Mouse (Mus musculus) stomach, postnatal 0 days (tissue): Measurements from ENCODE around the gene Pax7. TPM values are rescaled to one million over a fixed set of nuclear protein-coding genes. Genes with fewer than 3 reads are reported as not detected.

Experiments used
- ATAC-seq: fragments of 200-750 bp; cut with Nextera tagmentation; 2 replicates; pipeline ENCODE4 v1.8.0; 2017; ENCODE audit not compliant: low FRiP score, low TSS enrichment
- DNase-seq: peaks from one replicate; pipeline ENCODE4 v3.0.0-alpha.2; 2016; ENCODE audit warnings: low spot score
- H3K27ac ChIP-seq: fragments of 300-500 bp; sonication (generic); replicated peaks from 2 replicates; pipeline ENCODE4 v1.5.1; 2014; ENCODE audit warnings: mild to moderate bottlenecking, control low read depth
- H3K27me3 ChIP-seq: fragments of 300-500 bp; sonication (generic); 2 replicates; pipeline ENCODE4 v1.6.1; 2014; ENCODE audit warnings: low read length; ENCODE audit not compliant: control insufficient read depth, insufficient read depth
- H3K36me3 ChIP-seq: fragments of 300-500 bp; sonication (generic); 2 replicates; pipeline ENCODE4 v1.6.1; 2014; ENCODE audit warnings: low read length, mixed read lengths; ENCODE audit not compliant: control insufficient read depth, insufficient read depth
- H3K4me1 ChIP-seq: fragments of 300-500 bp; sonication (generic); replicated peaks from 2 replicates; pipeline ENCODE4 v1.6.1; 2014; ENCODE audit warnings: antibody characterized with exemption; ENCODE audit not compliant: control insufficient read depth, insufficient read depth
- H3K4me2 ChIP-seq: fragments of 300-500 bp; sonication (generic); replicated peaks from 2 replicates; pipeline ENCODE4 v1.6.1; 2014; ENCODE audit warnings: low read depth, mild to moderate bottlenecking, control low read depth, moderate library complexity
- H3K4me3 ChIP-seq: fragments of 300-500 bp; sonication (generic); 2 replicates; pipeline ENCODE4 v1.5.1; 2014; ENCODE audit warnings: low read depth, low read length, control low read depth
- H3K9ac ChIP-seq: fragments of 300-500 bp; sonication (generic); 2 replicates; pipeline ENCODE4 v1.6.1; 2014; ENCODE audit warnings: mild to moderate bottlenecking, low read length, control low read depth, mixed read lengths
- H3K9me3 ChIP-seq: fragments of 300-500 bp; sonication (generic); 2 replicates; pipeline ENCODE4 v1.6.1; 2016; ENCODE audit warnings: low read length; ENCODE audit not compliant: control insufficient read depth
- CTCF ChIP-seq: IDR thresholded peaks from 2 replicates; pipeline ENCODE4 v1.5.1; 2016; ENCODE audit warnings: antibody characterized with exemption, low read depth, mild to moderate bottlenecking, moderate library complexity
- EP300 ChIP-seq: optimal IDR thresholded peaks from 2 replicates; pipeline ENCODE3; 2016; ENCODE audit warnings: antibody characterized with exemption
- WGBS: fragments of 180-500 bp; shearing (Covaris S2); extraction: QIAGEN DNeasy Blood & Tissue Kit; methylation state at CpG from one replicate; pipeline ENCODE4 v1.1.7; 2014; 5-methylcytosine and 5-hydroxymethylcytosine counted together
- polyA plus RNA-seq: library from polyadenylated mRNA; unstranded; fragments of >200 nt; fragmentation: Nextera tagmentation; extraction: Ambion mirVana; gene quantifications from 2 replicates; pipeline ENCODE4 v1.2.1, GENCODE M21; 2015

The Pax7 gene
- polyA plus RNA-seq, 1 experiment from 2014 or later = not detected

DNA sequence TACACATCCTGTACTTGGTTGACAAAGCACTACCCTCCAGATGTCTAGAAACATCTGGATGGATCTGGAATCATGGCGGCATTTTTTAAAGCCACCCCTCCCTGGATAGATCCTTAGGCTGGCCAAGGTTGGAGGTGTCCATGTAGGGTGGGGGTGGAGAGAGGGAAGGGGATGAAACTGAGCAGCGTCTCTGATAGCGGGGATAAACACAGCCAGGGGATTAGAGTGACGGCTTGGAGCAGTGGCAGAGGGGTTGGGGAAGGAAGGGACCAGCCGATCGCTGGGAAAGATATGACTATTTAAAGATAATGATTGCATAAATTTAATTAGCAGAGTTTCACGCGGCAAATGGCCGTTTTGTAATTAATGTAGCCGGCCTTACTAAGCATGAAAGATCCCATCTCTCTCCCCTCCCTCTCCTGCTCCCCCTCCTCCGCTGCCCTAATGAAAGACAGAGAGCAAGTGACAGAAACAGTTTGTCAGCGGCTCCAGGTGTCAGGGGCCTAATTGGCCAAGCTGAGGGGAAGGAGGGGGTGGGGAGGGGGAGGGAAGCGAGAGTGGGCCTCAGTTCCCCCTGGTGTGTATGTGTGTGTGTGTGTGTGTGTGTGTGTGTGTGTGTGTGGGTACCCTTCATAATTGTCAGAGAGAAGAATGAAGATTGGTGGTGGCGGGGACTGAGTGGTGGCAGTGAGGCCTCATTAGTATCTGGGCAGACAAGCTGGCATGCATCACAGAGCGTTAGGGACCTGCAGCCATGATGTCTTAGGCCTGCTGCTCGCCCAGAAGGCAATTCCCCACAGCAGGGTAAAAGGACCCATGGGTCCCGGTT lies 74.6 kb downstream of the Pax7 start:
- no peak overlapping the region for H3K9ac ChIP-seq
- TF ChIP-seq CTCF (no peak), EP300 (no peak)
- no peaks in the 10 kb centered on the region for H3K9me3 ChIP-seq
- ATAC-seq (no peak), DNase-seq (no peak)
- WGBS = 23% methylated on average over 17 of the region's 17 CpGs
- H3K4me1 ChIP-seq = no peaks in the 10 kb centered on the region
- H3K27me3 ChIP-seq = no peaks in the 10 kb centered on the region
- H3K4me2 ChIP-seq = no peak overlapping the region
- no peak overlapping the region for H3K4me3 ChIP-seq
- H3K36me3 ChIP-seq = no peaks in the 10 kb centered on the region
- no peak overlapping the region for H3K27ac ChIP-seq

DNA sequence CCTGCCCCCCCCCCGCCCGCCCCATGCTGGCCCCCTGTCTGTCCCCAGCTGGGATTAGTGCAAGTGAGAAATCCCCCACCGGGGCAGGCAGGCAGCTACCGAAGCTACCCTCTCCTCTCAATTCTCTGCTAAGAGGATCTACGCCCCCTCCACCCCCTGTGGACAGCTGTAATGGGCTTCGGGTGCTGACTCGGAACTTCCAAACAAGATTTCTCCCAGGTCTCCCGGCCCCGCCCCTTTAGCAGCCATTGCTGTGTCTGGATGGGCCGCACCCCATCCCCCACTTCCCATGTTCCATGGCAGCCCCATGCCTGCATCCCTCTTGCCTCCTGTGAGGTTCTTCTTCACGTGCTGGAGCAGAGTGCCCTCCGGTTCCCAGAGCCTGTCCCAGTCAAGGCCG lies 76.4 kb downstream of the Pax7 start:
- Histone ChIP-seq H3K27me3 (no peaks in the 10 kb centered on the region), H3K9ac (no peak overlapping the region), H3K27ac (no peak overlapping the region), H3K4me1 (no peaks in the 10 kb centered on the region), H3K4me2 (no peak overlapping the region), H3K9me3 (no peaks in the 10 kb centered on the region), H3K4me3 (no peak overlapping the region), H3K36me3 (no peaks in the 10 kb centered on the region)
- no peak for DNase-seq
- WGBS = 14% methylated on average over 13 of the region's 13 CpGs
- no peak for ATAC-seq
- TF ChIP-seq EP300 = no peak
- no peak for TF ChIP-seq CTCF

DNA sequence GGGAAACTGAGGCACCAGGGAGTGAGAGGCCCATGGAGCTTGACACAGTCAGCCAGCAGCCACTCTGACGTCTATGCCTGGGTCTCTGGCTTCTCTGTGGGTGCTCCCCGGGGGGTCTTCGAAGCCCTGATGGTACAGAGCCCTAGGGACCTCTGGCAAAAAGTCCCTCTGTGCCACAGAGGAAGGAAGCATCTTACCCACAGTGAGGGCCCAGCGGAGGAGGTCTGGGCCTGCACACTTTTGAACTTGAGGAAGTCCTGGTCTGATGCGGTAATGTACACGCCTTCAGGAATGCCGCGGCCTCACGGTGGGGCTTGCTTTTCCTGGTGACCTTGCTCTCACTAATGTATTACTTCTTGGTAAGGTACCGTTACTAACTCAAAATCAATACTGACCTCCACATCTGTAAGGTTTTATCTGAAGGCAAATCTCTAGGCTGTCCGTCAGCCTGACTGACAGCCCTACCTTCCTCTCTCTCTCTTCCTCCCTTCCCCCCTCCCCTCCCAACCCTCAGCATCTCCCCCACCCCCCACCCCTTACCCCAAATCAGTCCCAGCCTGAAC lies 79.1 kb downstream of the Pax7 start:
- Histone ChIP-seq H3K4me2 (no peak overlapping the region), H3K27me3 (no peaks in the 10 kb centered on the region), H3K36me3 (no peaks in the 10 kb centered on the region), H3K27ac (no peak overlapping the region), H3K9ac (no peak overlapping the region), H3K4me1 (no peaks in the 10 kb centered on the region), H3K4me3 (no peak overlapping the region), H3K9me3 (no peaks in the 10 kb centered on the region)
- WGBS = 32% methylated on average over 11 of the region's 11 CpGs
- DNase-seq (no peak), ATAC-seq (no peak)
- TF ChIP-seq EP300 = no peak
- no peak for TF ChIP-seq CTCF

DNA sequence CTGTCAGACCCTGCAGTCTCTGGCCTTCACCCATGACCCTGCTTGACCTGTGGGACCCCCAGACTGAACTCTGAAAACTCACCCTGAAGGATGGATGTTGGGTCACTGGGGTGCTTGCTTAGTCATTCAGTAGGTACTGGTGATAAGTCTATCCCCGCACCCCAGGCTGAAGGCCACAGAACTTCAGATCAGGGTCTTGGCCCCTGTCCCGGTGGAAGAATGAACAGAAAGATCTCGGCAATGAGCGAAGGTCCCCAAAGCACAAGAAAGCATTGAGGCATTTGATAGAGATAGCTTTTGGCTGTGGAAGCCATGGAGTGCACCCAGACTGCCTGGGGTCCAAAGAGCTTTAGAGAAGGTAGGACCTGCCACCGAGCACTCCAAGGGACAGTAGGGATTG lies 82.4 kb downstream of the Pax7 start:
- Histone ChIP-seq H3K4me3 (no peak overlapping the region), H3K9ac (no peak overlapping the region), H3K9me3 (no peaks in the 10 kb centered on the region), H3K27me3 (no peaks in the 10 kb centered on the region), H3K36me3 (no peaks in the 10 kb centered on the region), H3K4me1 (no peaks in the 10 kb centered on the region), H3K27ac (no peak overlapping the region), H3K4me2 (no peak overlapping the region)
- ATAC-seq (no peak), DNase-seq (no peak)
- TF ChIP-seq CTCF = no peak
- no peak for TF ChIP-seq EP300
- WGBS = 81% methylated on average over 5 of the region's 5 CpGs

DNA sequence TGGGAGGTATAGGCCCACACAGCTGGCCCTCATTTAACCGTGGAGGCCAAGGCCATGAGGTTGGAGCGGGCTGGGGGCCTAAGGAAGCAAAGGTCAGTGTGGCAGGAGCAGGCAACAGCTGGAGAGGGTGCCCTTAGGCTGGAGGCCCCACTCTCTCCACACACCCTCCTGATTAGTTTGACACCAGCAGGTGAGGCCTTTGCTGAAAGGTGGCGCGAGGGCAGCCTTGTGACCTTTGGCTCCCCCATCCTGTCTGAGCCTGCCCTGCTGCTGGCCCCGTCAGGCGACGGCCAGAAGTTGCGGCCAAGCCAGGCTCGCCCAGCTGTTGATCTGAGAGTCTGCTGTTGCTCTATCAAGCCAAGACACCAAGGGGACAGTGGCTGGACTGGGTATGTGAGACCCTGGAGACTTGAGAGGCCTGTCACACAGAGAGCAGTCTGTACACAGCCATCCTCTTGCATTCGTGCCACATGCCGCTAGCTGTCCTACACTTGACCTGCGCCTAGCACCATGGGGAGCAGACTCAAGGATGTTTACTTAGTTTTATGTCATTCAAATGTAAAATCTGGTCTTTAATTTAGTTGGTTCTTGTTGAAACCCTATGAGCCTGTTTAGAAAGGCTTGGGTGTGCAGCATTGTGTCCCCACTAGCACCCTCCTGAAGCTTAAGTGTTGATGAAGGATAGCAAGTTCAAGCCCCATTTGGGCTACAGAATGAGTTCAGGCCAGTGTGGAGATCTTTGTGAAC lies 86.0 kb downstream of the Pax7 start:
- TF ChIP-seq EP300 = no peak
- H3K4me2 ChIP-seq = no peak overlapping the region
- no peaks in the 10 kb centered on the region for H3K4me1 ChIP-seq
- H3K4me3 ChIP-seq = no peak overlapping the region
- H3K27ac ChIP-seq = no peak overlapping the region
- no peaks in the 10 kb centered on the region for H3K36me3 ChIP-seq
- H3K27me3 ChIP-seq = no peaks in the 10 kb centered on the region
- DNase-seq = no peak
- no peak for ATAC-seq
- H3K9me3 ChIP-seq = no peaks in the 10 kb centered on the region
- H3K9ac ChIP-seq = no peak overlapping the region
- whole genome bisulfite sequencing = 31% methylated on average over 12 of the region's 12 CpGs

DNA sequence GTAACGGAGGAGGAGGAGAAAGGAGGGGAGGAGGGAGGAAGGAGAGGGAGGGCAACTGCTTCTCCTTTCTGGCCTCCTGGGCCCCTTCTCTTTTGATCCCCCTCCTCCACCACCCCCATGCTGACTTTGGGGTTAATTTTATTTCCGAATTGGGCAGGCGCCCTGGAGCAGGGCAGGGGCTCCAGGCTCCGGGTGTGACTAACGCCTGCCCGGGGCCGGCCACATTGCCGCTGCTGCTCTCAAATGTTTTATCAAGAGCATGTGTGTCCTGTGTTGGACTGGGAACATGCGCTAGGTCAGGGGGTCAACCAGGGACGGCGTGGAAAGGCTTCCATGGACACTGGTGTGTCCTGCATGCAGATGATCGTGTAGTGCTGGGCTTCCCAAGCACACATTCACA lies 87.2 kb downstream of the Pax7 start:
- DNase-seq = no peak
- 49% methylated on average over 12 of the region's 12 CpGs for WGBS
- Histone ChIP-seq H3K9me3 (no peaks in the 10 kb centered on the region), H3K36me3 (no peaks in the 10 kb centered on the region), H3K4me2 (no peak overlapping the region), H3K4me1 (no peaks in the 10 kb centered on the region), H3K27ac (no peak overlapping the region), H3K27me3 (no peaks in the 10 kb centered on the region), H3K4me3 (no peak overlapping the region), H3K9ac (no peak overlapping the region)
- ATAC-seq = no peak
- no peak for TF ChIP-seq CTCF
- TF ChIP-seq EP300 = no peak
